Mouse (Mus musculus) myocyte (in vitro differentiated cells): Measurements from ENCODE around the gene Limch1. TPM values are rescaled to one million over a fixed set of nuclear protein-coding genes. Genes with fewer than 3 reads are reported as not detected.

Experiments used
- H3K27me3 ChIP-seq: one replicate; pipeline ENCODE4 v1.6.1; 2011; ENCODE audit not compliant: control insufficient read depth, insufficient read depth, insufficient read length
- H3K36me3 ChIP-seq: one replicate; pipeline ENCODE4 v1.6.1; 2011; ENCODE audit not compliant: control insufficient read depth, insufficient read depth
- H3K4me2 ChIP-seq: one replicate; pipeline ENCODE4 v1.6.1; 2011; ENCODE audit warnings: low read depth, control low read depth
- H3K4me3 ChIP-seq: one replicate; pipeline ENCODE4 v1.5.1; 2011; ENCODE audit warnings: mild to moderate bottlenecking, control low read depth, moderate library complexity
- H3K79me2 ChIP-seq: one replicate; pipeline ENCODE4 v1.6.1; 2011; ENCODE audit not compliant: control insufficient read depth, insufficient read depth
- H3ac ChIP-seq: one replicate; pipeline ENCODE4 v1.6.1; 2011; ENCODE audit not compliant: control insufficient read depth, insufficient read length
- CEBPB ChIP-seq: IDR thresholded peaks from 2 replicates; pipeline ENCODE4 v1.6.1; 2011; ENCODE audit warnings: mild to moderate bottlenecking, moderate library complexity; ENCODE audit not compliant: poor library complexity, insufficient read depth, severe bottlenecking
- E2F4 ChIP-seq: IDR thresholded peaks from one replicate; pipeline ENCODE4 v1.6.1; 2011; ENCODE audit warnings: mild to moderate bottlenecking, control low read depth, moderate library complexity; ENCODE audit not compliant: insufficient read depth
- MAX ChIP-seq: IDR thresholded peaks from one replicate; pipeline ENCODE4 v1.6.1; 2011; ENCODE audit warnings: low read depth, mild to moderate bottlenecking, control low read depth
- MYOD1 ChIP-seq, 3 experiments: IDR thresholded peaks; one replicate each; pipeline ENCODE4 v1.6.1; 2011; ENCODE audit warnings: control low read depth in 2 of 3, low read depth in 2 of 3, mild to moderate bottlenecking in 2 of 3, moderate library complexity in 1 of 3; ENCODE audit not compliant: insufficient read length in 2 of 3, control insufficient read depth in 1 of 3
- MYOG ChIP-seq, 3 experiments: IDR thresholded peaks; one replicate each; pipeline ENCODE4 v1.6.1; 2011; ENCODE audit warnings: control low read depth in 2 of 3, low read depth in 2 of 3, mild to moderate bottlenecking in 2 of 3; ENCODE audit not compliant: insufficient read length in 2 of 3, control insufficient read depth in 1 of 3, insufficient read depth in 1 of 3
- POLR2A ChIP-seq: IDR thresholded peaks from one replicate; pipeline ENCODE4 v1.6.1; 2011; ENCODE audit warnings: low read depth, mild to moderate bottlenecking, control low read depth, moderate library complexity; ENCODE audit not compliant: insufficient read length
- POLR2AphosphoS2 ChIP-seq: IDR thresholded peaks from one replicate; pipeline ENCODE4 v1.6.1; 2011; ENCODE audit warnings: low read depth, control low read depth; ENCODE audit not compliant: insufficient read length
- REST ChIP-seq: IDR thresholded peaks from one replicate; pipeline ENCODE4 v1.6.1; 2011; ENCODE audit warnings: mild to moderate bottlenecking, control low read depth, moderate library complexity; ENCODE audit not compliant: insufficient read depth, insufficient read length
- SRF ChIP-seq: IDR thresholded peaks from one replicate; pipeline ENCODE4 v1.6.1; 2011; ENCODE audit warnings: low read depth; ENCODE audit not compliant: control insufficient read depth, insufficient read length
- TCF12 ChIP-seq: IDR thresholded peaks from one replicate; pipeline ENCODE4 v1.6.1; 2011; ENCODE audit warnings: mild to moderate bottlenecking, control low read depth; ENCODE audit not compliant: poor library complexity, insufficient read depth, severe bottlenecking
- TCF3 ChIP-seq: IDR thresholded peaks from one replicate; pipeline ENCODE4 v1.6.1; 2011; ENCODE audit warnings: low read depth, control low read depth; ENCODE audit not compliant: insufficient read length
- USF1 ChIP-seq: IDR thresholded peaks from one replicate; pipeline ENCODE4 v1.6.1; 2011; ENCODE audit warnings: low read depth, mild to moderate bottlenecking, control low read depth, moderate library complexity
- polyA plus RNA-seq: library from polyadenylated mRNA; unstranded; fragments of >200 nt; fragmentation: generic; extraction: Trizol; gene quantifications from one replicate; pipeline ENCODE4 v1.2.1, GENCODE M21; 2012; ENCODE audit warnings: missing spikeins

Gene Limch1
- polyA plus RNA-seq, 1 experiment = 0.79 TPM

DNA sequence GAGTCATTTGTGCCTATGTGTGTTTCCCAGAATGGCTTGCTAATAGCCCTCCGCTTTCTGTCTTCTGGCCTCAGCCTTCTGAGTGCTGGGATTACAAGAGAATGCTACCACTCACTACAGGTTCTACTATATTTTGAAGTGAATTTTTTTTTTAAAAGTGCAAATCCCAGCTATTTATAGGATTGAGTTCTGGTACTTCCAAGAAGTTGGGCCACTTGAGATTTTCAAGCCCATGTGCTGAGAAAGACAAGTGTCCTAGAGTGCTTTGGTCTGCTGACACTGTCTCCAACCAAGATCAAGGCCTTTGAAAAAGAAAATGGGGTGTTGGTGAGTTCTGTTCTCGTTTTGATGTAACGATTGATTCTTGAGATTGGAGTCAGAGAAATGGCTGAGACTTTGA lies 22.0 kb upstream of the Limch1 start:
- no peak for TF ChIP-seq E2F4
- TF ChIP-seq MAX = no peak
- peaks cover 37% of the 10 kb centered on the region for H3K27me3 ChIP-seq
- no peak overlapping the region for H3K4me3 ChIP-seq
- no peak overlapping the region for H3ac ChIP-seq
- H3K79me2 ChIP-seq = no peaks in the 10 kb centered on the region
- no peaks in the 10 kb centered on the region for H3K36me3 ChIP-seq
- H3K4me2 ChIP-seq = no peak overlapping the region

GRCm38 (mm10) chr5:66729306-66729705 lies 16.3 kb upstream of the Limch1 start:
- H3K79me2 ChIP-seq = no peaks in the 10 kb centered on the region
- H3K27me3 ChIP-seq = peaks cover 14% of the 10 kb centered on the region
- no peak overlapping the region for H3K4me3 ChIP-seq
- TF ChIP-seq POLR2A (no peak), USF1 (no peak), SRF (no peak), MAX (no peak), CEBPB (no peak), E2F4 (no peak), MYOD1 (IDR thresholded peaks at IDR 0.05; ENCODE audit: control insufficient read depth in 1 of 3, insufficient read length in 2 of 3, low read depth in 2 of 3) (no peak), TCF12 (no peak), REST (no peak), POLR2AphosphoS2 (no peak), TCF3 (no peak)
- H3K36me3 ChIP-seq = no peaks in the 10 kb centered on the region
- no peak overlapping the region for H3ac ChIP-seq
- no peak overlapping the region for H3K4me2 ChIP-seq

- TF ChIP-seq POLR2A (no peak), CEBPB (no peak), MYOG (IDR thresholded peaks at IDR 0.05; ENCODE audit: control insufficient read depth in 1 of 3, insufficient read depth in 1 of 3, insufficient read length in 2 of 3, low read depth in 2 of 3) (no peak), TCF12 (no peak), USF1 (no peak), MYOD1 (IDR thresholded peaks at IDR 0.05; ENCODE audit: control insufficient read depth in 1 of 3, insufficient read length in 2 of 3, low read depth in 2 of 3) (no peak), MAX (no peak), TCF3 (no peak), E2F4 (no peak), SRF (no peak), REST (no peak)
- Histone ChIP-seq H3K79me2 (no peaks in the 10 kb centered on the region), H3K4me2 (no peak overlapping the region), H3ac (no peak overlapping the region), H3K27me3 (peaks cover 8% of the 10 kb centered on the region), H3K4me3 (no peak overlapping the region), H3K36me3 (no peaks in the 10 kb centered on the region)
Observed at GRCm38 (mm10) chr5:66730621-66731301, 14.9 kb upstream of the Limch1 start.

- TF ChIP-seq POLR2AphosphoS2 (no peak), E2F4 (no peak), TCF3 (no peak), MYOD1 (IDR thresholded peaks at IDR 0.05; ENCODE audit: control insufficient read depth in 1 of 3, insufficient read length in 2 of 3, low read depth in 2 of 3) (no peak), POLR2A (no peak), TCF12 (no peak), CEBPB (no peak), MYOG (IDR thresholded peaks at IDR 0.05; ENCODE audit: control insufficient read depth in 1 of 3, insufficient read depth in 1 of 3, insufficient read length in 2 of 3, low read depth in 2 of 3) (no peak), USF1 (no peak), MAX (no peak), SRF (no peak), REST (no peak)
- Histone ChIP-seq H3K79me2 (no peaks in the 10 kb centered on the region), H3K36me3 (no peaks in the 10 kb centered on the region), H3K4me3 (no peak overlapping the region), H3ac (no peak overlapping the region), H3K27me3 (peaks cover 8% of the 10 kb centered on the region), H3K4me2 (no peak overlapping the region)
Observed at GRCm38 (mm10) chr5:66731302-66731697, 14.3 kb upstream of the Limch1 start.

DNA sequence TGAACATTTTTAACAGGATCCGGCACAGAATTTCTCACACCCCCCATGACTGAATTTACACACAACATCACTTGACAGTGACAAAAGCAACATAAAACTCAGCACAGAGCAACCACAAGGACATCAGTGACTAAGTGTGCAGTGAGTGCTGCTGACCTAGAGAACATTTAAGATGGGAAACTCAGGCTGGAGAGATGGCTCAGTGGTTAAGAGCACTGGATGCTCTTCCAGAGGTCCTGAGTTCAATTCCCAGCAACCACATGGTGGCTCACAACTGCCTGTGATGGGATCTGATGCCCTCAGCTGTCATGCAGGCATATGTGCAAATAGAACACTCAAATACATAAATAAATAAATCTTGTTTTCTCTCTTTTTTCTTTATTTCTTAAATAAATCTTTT lies 12.1 kb upstream of the Limch1 start:
- Histone ChIP-seq H3K4me2 (no peak overlapping the region), H3K79me2 (no peaks in the 10 kb centered on the region), H3K36me3 (no peaks in the 10 kb centered on the region), H3K27me3 (no peaks in the 10 kb centered on the region), H3ac (no peak overlapping the region), H3K4me3 (no peak overlapping the region)
- no peak for TF ChIP-seq TCF3
- no peak for TF ChIP-seq MYOG (IDR thresholded peaks at IDR 0.05; ENCODE audit: control insufficient read depth in 1 of 3, insufficient read depth in 1 of 3, insufficient read length in 2 of 3, low read depth in 2 of 3)
- TF ChIP-seq POLR2A = no peak
- TF ChIP-seq POLR2AphosphoS2 = no peak
- TF ChIP-seq USF1 = no peak
- TF ChIP-seq MAX = no peak
- TF ChIP-seq TCF12 = no peak
- no peak for TF ChIP-seq MYOD1 (IDR thresholded peaks at IDR 0.05; ENCODE audit: control insufficient read depth in 1 of 3, insufficient read length in 2 of 3, low read depth in 2 of 3)
